10 mouse cellular contexts compared by ENCODE assay signal in the genomic region with DNA sequence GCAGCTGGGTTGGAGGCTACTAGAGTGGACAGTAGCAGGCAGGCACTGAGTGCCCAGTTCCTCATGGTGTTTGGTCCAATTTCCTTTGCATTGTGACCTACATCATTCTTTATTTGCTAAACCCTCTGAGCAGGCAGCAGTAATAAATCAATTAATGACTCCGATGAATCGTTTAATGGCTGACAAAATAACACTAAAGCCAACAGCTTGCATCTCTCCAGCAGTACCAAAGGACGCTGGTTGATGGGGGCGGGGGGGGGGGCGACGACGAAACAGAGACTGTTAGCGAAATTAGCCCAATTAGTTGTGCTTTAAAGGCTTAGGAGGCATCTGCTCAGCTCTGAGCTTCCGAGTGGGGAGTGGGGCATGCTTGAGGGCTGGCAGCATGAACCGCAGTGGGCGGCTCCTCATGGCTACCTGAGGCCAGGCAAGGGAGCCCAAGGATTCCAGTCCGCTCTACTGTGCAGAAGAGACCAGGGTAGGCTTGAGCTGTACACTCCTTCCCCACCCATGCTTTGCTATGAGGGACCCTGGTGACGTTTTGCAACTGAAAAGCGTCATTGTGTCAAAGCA.
DNase-seq lines count a peak whose midpoint lies in the region; ATAC-seq lines count a peak whose summit lies in the region.
"Had no signal": no experiment of that assay in that cellular context is flagged by ENCODE, and none has a peak within 500 bp of the region (broad histone marks: within the 10 kb centered on the region; RNA-seq: fewer than 3 reads in every experiment).

No protein-coding gene starts in this region.

- peaks cover 23% of the 10 kb centered on the region for H3K36me3 ChIP-seq in midbrain, embryonic 10.5 days
- H3K36me3 ChIP-seq in midbrain, embryonic 11.5 days (ENCODE audit: control insufficient read depth, insufficient read depth, low read length): no peaks in the 10 kb centered on the region
- no peaks in the 10 kb centered on the region for H3K36me3 ChIP-seq in forebrain, embryonic 15.5 days
- peaks cover 75% of the 10 kb centered on the region for H3K36me3 ChIP-seq in limb, embryonic 10.5 days

- H3K4me3 ChIP-seq in midbrain, embryonic 10.5 days: no peak overlapping the region
- H3K4me3 ChIP-seq in midbrain, embryonic 11.5 days (ENCODE audit: low read depth, low read length): no peak overlapping the region
- no peak overlapping the region for H3K4me3 ChIP-seq in forebrain, embryonic 15.5 days
- H3K4me3 ChIP-seq in limb, embryonic 10.5 days: no peak overlapping the region

- H3K9ac ChIP-seq in midbrain, embryonic 11.5 days (ENCODE audit: low read length): no peak overlapping the region
- H3K9ac ChIP-seq in forebrain, embryonic 15.5 days (replicated peaks): no peak overlapping the region

- 80% methylated on average over 14 of the region's 14 CpGs for WGBS in midbrain, embryonic 10.5 days
- WGBS in midbrain, embryonic 11.5 days: 78% methylated on average over 14 of the region's 14 CpGs
- 29% methylated on average over 14 of the region's 14 CpGs for WGBS in forebrain, embryonic 15.5 days
- WGBS in limb, embryonic 10.5 days: 48% methylated on average over 14 of the region's 14 CpGs

- H3K9me3 ChIP-seq in midbrain, embryonic 10.5 days (replicated peaks): no peaks in the 10 kb centered on the region
- no peaks in the 10 kb centered on the region for H3K9me3 ChIP-seq in midbrain, embryonic 11.5 days (ENCODE audit: control insufficient read depth, low read length)
- no peaks in the 10 kb centered on the region for H3K9me3 ChIP-seq in forebrain, embryonic 15.5 days
- no peaks in the 10 kb centered on the region for H3K9me3 ChIP-seq in limb, embryonic 10.5 days (replicated peaks)

- H3K4me2 ChIP-seq in midbrain, embryonic 11.5 days: no peak overlapping the region
- no peak overlapping the region for H3K4me2 ChIP-seq in forebrain, embryonic 15.5 days (replicated peaks)

- peaks cover 66% of the 10 kb centered on the region for H3K4me1 ChIP-seq in midbrain, embryonic 10.5 days
- peaks cover 22% of the 10 kb centered on the region for H3K4me1 ChIP-seq in midbrain, embryonic 11.5 days (ENCODE audit: control insufficient read depth, insufficient read depth, low read length)
- peaks cover 43% of the 10 kb centered on the region for H3K4me1 ChIP-seq in forebrain, embryonic 15.5 days
- H3K4me1 ChIP-seq in limb, embryonic 10.5 days: peaks cover 79% of the 10 kb centered on the region

- H3K27me3 ChIP-seq in midbrain, embryonic 10.5 days (ENCODE audit: low read depth, poor library complexity, severe bottlenecking): no peaks in the 10 kb centered on the region
- no peaks in the 10 kb centered on the region for H3K27me3 ChIP-seq in midbrain, embryonic 11.5 days (ENCODE audit: control insufficient read depth, insufficient read depth, low read length)
- no peaks in the 10 kb centered on the region for H3K27me3 ChIP-seq in forebrain, embryonic 15.5 days
- no peaks in the 10 kb centered on the region for H3K27me3 ChIP-seq in limb, embryonic 10.5 days (ENCODE audit: low read depth, poor library complexity, severe bottlenecking)

- no peak for ATAC-seq in midbrain, embryonic 11.5 days (ENCODE audit: low FRiP score)
- ATAC-seq in forebrain, embryonic 15.5 days (replicated peaks): peak; percentile 63
- no peak for ATAC-seq in erythroid progenitor cell, adult 5-6 weeks (replicated peaks; ENCODE audit: low FRiP score, poor library complexity, severe bottlenecking)

- H3K27ac ChIP-seq in midbrain, embryonic 10.5 days (replicated peaks): 0 out of 2 replicates have a peak overlapping the region, but pooled peaks have one; percentile 53
- no peak overlapping the region for H3K27ac ChIP-seq in midbrain, embryonic 11.5 days (ENCODE audit: low read depth, low read length)
- peak overlapping the region; percentile 36; the same call in 1 of the 2 replicates for H3K27ac ChIP-seq in forebrain, embryonic 15.5 days (replicated peaks)
- H3K27ac ChIP-seq in limb, embryonic 10.5 days: 0 out of 2 replicates have a peak overlapping the region, but pooled peaks have one; percentile 21

- DNase-seq in midbrain, embryonic 10.5 days (ENCODE audit: low spot score): no peak
- DNase-seq in midbrain, embryonic 11.5 days (ENCODE audit: low spot score, missing footprints): no peak
- DNase-seq in limb, embryonic 10.5 days (ENCODE audit: low spot score): no peak
- peak; percentile 78 for DNase-seq in retina, postnatal 1 day
- no peak for DNase-seq in T-cell, adult 2 months (ENCODE audit: low spot score)
- DNase-seq: adrenal gland, postnatal 14 days; lung, postnatal 14 days; thymus, postnatal 36 days had no signal
